Mouse (Mus musculus): ENCODE results near the gene Xylb.

The Xylb gene

GRCm38 (mm10) chr9:119335571-119335970 lies 21.6 kb upstream of the Xylb start:
- no peak for DNase-seq (ENCODE audit: low read depth, low spot score)
- Histone ChIP-seq H3K36me3 (ENCODE audit: control insufficient read depth, insufficient read depth, low read length, poor library complexity, severe bottlenecking) (no peaks in the 10 kb centered on the region; the same call in none of the 2 replicates), H3K27me3 (ENCODE audit: control insufficient read depth, insufficient read depth, low read length, poor library complexity, severe bottlenecking) (no peaks in the 10 kb centered on the region)

- no peak for DNase-seq (ENCODE audit: low read depth, low spot score)
- no peaks in the 10 kb centered on the region for H3K27me3 ChIP-seq (ENCODE audit: control insufficient read depth, insufficient read depth, low read length, poor library complexity, severe bottlenecking)
These were observed 19.3 kb upstream of the Xylb start for GRCm38 (mm10) chr9:119337842-119338241.

GRCm38 (mm10) chr9:119338350-119338749 lies 18.8 kb upstream of the Xylb start:
- no peaks in the 10 kb centered on the region for H3K27me3 ChIP-seq (ENCODE audit: control insufficient read depth, insufficient read depth, low read length, poor library complexity, severe bottlenecking)
- no peaks in the 10 kb centered on the region; the same call in none of the 2 replicates for H3K36me3 ChIP-seq (ENCODE audit: control insufficient read depth, insufficient read depth, low read length, poor library complexity, severe bottlenecking)
- DNase-seq (ENCODE audit: low read depth, low spot score), result no peak

More at GRCm38 (mm10) chr9:119337842-119338241, 19.3 kb upstream of the Xylb start:
- H3K36me3 ChIP-seq (ENCODE audit: control insufficient read depth, insufficient read depth, low read length, poor library complexity, severe bottlenecking), result no peaks in the 10 kb centered on the region; the same call in none of the 2 replicates

DNA sequence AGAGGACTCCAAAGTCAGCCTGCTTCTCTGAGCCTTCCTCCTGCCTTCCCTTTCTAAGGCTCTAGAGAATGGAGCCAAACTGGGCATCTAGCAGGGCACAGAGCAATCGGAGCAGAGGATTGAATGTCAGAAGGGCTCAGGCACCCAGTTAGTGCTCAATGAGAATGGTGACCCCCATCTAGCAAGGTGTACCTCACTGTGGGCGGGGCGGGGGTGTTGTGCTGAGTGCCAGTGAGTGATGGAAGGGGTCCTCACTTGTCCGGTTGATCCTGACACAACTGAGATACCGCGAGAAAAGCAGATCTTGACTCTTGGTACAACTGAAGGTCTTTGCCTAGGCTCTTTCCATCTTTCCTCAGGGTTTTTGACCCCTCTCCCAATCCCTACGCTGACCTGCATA lies 18.1 kb upstream of the Xylb start:
- Histone ChIP-seq H3K36me3 (ENCODE audit: control insufficient read depth, insufficient read depth, low read length, poor library complexity, severe bottlenecking) (no peaks in the 10 kb centered on the region; the same call in none of the 2 replicates), H3K27me3 (ENCODE audit: control insufficient read depth, insufficient read depth, low read length, poor library complexity, severe bottlenecking) (no peaks in the 10 kb centered on the region)
- DNase-seq (ENCODE audit: low read depth, low spot score), result no peak

DNA sequence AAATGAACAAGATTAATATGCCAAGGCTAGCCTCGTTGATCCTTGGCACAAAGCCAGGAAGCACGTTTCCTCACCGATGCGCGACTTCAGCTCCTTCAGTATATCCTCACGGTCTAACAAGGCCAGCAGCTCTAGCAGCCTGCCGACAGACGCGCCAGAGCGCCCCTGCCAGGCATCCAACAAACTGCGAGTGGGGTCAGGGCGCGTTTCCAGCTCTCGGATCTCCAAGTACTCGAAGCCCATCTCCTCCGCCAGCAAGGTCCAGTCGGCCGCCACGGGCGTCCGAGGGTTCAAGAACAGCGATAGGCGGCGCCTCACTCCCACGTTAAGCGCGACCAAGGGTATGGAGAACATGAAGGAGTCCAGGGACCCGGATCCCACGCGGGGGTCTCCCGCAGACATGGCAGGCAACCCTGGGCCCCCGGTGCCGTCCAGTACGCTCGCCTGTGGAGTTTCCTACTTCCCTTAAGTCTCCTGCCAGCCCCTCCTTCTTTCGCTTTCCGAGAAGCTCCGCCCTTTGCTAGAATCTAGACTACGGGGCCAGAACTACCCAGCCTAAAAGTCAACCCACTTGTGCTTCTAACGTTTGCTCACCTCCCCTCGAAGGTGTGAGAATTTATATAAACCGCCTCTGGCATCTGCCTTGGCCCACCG lies 17.5 kb upstream of the Xylb start, which contains the start of gene Acaa1a:
TSS of gene Acaa1a (plus strand) at position 119 of the 654 bp plus-strand sequence.
- DNase-seq (ENCODE audit: low read depth, low spot score), result peak; percentile 75
- Histone ChIP-seq H3K36me3 (ENCODE audit: control insufficient read depth, insufficient read depth, low read length, poor library complexity, severe bottlenecking) (no peaks in the 10 kb centered on the region; the same call in none of the 2 replicates), H3K27me3 (ENCODE audit: control insufficient read depth, insufficient read depth, low read length, poor library complexity, severe bottlenecking) (no peaks in the 10 kb centered on the region)

DNA sequence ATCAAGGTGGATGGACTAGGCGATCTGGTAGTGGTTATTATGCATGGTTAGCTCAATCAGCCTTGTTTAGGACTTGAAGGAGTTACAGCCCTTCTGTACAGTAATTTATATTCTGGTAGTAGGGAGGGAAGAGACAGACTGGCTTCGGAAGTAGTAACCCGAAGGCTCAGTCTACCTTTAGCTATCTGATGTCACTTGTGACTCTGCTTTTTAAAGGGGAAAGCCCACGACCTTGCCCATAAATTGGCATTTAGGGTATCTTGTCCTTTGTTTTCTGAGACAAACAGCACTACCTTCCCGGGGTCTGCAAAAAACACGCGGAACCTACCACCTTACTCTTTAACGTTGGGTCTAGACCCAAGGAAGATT lies 17.0 kb upstream of the Xylb start:
- no peaks in the 10 kb centered on the region for H3K27me3 ChIP-seq (ENCODE audit: control insufficient read depth, insufficient read depth, low read length, poor library complexity, severe bottlenecking)
- no peak for DNase-seq (ENCODE audit: low read depth, low spot score)
- peaks cover 2% of the 10 kb centered on the region for H3K36me3 ChIP-seq (ENCODE audit: control insufficient read depth, insufficient read depth, low read length, poor library complexity, severe bottlenecking)

DNA sequence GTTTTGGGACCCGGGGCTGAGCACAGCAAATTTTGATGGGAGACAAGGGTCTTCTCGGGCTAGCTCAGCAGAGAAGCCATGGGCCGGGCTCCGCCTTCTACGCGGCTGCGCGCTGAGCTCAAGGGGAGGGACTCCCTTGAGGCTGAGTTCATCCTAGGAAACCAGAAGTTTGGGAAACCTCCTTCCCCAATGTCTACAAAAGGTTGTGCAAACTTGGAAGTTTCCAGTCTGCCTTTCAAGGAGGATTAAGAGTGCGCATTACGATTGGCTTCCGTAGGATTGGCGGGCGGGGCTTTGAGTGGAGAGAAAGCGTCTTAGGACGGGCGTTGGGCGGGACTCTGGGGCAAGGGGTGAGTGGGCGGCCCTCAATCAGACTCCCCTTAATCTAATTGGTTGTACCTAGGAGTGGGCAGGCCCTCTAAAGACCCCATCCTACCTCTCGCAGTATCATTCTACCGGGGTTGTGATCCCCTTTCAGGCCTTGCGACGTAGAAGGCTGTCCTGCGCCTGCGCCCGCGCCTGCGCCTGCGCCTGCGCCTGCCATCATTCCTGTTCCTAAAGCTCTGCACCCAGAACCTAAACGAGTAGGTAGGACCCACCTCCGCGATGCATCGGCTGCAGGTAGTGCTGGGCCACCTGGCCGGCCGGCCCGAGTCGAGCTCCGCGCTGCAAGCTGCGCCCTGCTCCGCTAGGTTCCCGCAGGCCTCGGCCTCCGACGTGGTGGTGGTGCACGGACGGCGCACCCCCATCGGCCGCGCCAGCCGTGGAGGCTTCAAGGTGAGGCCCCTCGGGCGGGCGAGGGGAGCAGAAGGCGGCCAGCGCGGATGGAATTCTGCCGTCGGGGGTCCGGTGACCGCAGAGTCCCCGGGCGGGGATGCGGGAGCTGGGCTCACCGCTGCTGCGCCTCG lies 16.0 kb upstream of the Xylb start, which contains the start of gene Myd88:
TSS of gene Myd88 (minus strand) at position 503 of the 908 bp plus-strand sequence.
- Histone ChIP-seq H3K36me3 (ENCODE audit: control insufficient read depth, insufficient read depth, low read length, poor library complexity, severe bottlenecking) (peaks cover 5% of the 10 kb centered on the region), H3K27me3 (ENCODE audit: control insufficient read depth, insufficient read depth, low read length, poor library complexity, severe bottlenecking) (no peaks in the 10 kb centered on the region)

DNA sequence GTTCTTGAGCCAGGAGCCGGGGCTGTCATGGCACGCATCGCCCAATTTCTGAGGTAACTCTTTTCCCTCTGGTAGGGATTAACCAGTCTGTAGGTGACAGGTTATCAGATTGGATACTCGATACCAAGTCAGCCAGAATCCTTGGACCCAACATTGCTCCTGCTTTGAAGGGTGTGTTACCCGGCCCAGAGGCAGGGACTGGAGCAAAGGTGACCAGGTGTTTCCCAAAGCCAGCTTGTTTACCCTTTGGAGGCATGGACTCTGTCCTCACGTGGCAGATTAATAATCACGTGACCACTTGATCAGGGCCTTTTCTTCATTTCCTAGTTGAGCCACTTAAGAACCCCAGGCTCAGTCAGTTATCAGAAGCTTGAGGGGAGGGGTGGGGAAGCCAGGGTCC lies 14.5 kb upstream of the Xylb start:
- Histone ChIP-seq H3K36me3 (ENCODE audit: control insufficient read depth, insufficient read depth, low read length, poor library complexity, severe bottlenecking) (peaks cover 5% of the 10 kb centered on the region), H3K27me3 (ENCODE audit: control insufficient read depth, insufficient read depth, low read length, poor library complexity, severe bottlenecking) (no peaks in the 10 kb centered on the region)
- no peak for DNase-seq (ENCODE audit: low read depth, low spot score)

More for the DNA sequence above, 16.0 kb upstream of the Xylb start, which contains the start of gene Myd88:
- peak; percentile 96 for DNase-seq (ENCODE audit: low read depth, low spot score)

- Histone ChIP-seq H3K36me3 (ENCODE audit: control insufficient read depth, insufficient read depth, low read length, poor library complexity, severe bottlenecking) (peaks cover 5% of the 10 kb centered on the region), H3K27me3 (ENCODE audit: control insufficient read depth, insufficient read depth, low read length, poor library complexity, severe bottlenecking) (no peaks in the 10 kb centered on the region)
- DNase-seq (ENCODE audit: low read depth, low spot score), result no peak
These were observed 10.8 kb upstream of the Xylb start for GRCm38 (mm10) chr9:119346376-119346775.

GRCm38 (mm10) chr9:119350531-119350930 lies 6.7 kb upstream of the Xylb start:
- Histone ChIP-seq H3K36me3 (ENCODE audit: control insufficient read depth, insufficient read depth, low read length, poor library complexity, severe bottlenecking) (peaks cover under 1% of the 10 kb centered on the region; the same call in 1 of the 2 replicates), H3K27me3 (ENCODE audit: control insufficient read depth, insufficient read depth, low read length, poor library complexity, severe bottlenecking) (no peaks in the 10 kb centered on the region)
- no peak for DNase-seq (ENCODE audit: low read depth, low spot score)

- no peaks in the 10 kb centered on the region for H3K27me3 ChIP-seq (ENCODE audit: control insufficient read depth, insufficient read depth, low read length, poor library complexity, severe bottlenecking)
- DNase-seq (ENCODE audit: low read depth, low spot score), result no peak
- H3K36me3 ChIP-seq (ENCODE audit: control insufficient read depth, insufficient read depth, low read length, poor library complexity, severe bottlenecking), result no peaks in the 10 kb centered on the region; the same call in 1 of the 2 replicates
These were observed 6.1 kb upstream of the Xylb start for GRCm38 (mm10) chr9:119350947-119351705.

- Histone ChIP-seq H3K36me3 (ENCODE audit: control insufficient read depth, insufficient read depth, low read length, poor library complexity, severe bottlenecking) (no peaks in the 10 kb centered on the region), H3K27me3 (ENCODE audit: control insufficient read depth, insufficient read depth, low read length, poor library complexity, severe bottlenecking) (no peaks in the 10 kb centered on the region)
- DNase-seq (ENCODE audit: low read depth, low spot score), result peak; percentile 84
These were observed 5.1 kb upstream of the Xylb start for GRCm38 (mm10) chr9:119352060-119352459.

- H3K27me3 ChIP-seq (ENCODE audit: control insufficient read depth, insufficient read depth, low read length, poor library complexity, severe bottlenecking), result no peaks in the 10 kb centered on the region
- DNase-seq (ENCODE audit: low read depth, low spot score), result no peak
- no peaks in the 10 kb centered on the region for H3K36me3 ChIP-seq (ENCODE audit: control insufficient read depth, insufficient read depth, low read length, poor library complexity, severe bottlenecking)
These were observed 3.3 kb upstream of the Xylb start for GRCm38 (mm10) chr9:119353926-119354325.

DNA sequence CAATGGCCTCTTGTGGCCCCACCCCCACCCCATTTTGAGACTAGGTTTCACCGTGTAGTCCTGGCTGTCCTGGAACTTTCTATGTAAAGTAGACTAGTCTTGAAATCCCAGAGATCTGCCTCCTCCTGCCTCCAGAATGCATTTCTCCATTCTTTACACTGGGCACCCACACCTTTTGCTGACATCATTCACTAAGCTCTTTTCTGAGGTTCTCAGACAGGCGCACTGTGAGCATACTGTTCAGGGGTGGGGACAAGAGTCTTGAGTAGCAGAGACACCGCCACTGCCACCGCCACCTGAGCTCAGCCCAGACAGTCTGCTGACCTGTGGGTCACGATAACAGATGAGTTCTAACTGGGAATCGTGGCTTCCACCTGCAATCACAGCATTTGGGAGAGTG lies 1.2 kb upstream of the Xylb start:
- no peak for DNase-seq (ENCODE audit: low read depth, low spot score)
- Histone ChIP-seq H3K27me3 (ENCODE audit: control insufficient read depth, insufficient read depth, low read length, poor library complexity, severe bottlenecking) (no peaks in the 10 kb centered on the region), H3K36me3 (ENCODE audit: control insufficient read depth, insufficient read depth, low read length, poor library complexity, severe bottlenecking) (no peaks in the 10 kb centered on the region)
